Mouse (Mus musculus) forebrain, embryonic 13.5 days (tissue): Measurements from ENCODE around the gene Stk31. TPM values are rescaled to one million over a fixed set of nuclear protein-coding genes. Genes with fewer than 3 reads are reported as not detected.
A peak's percentile ranks its signal among the peaks of the same experiment; 100 is the strongest.
"Not testable (repeated sequence)": the region's sequence is repeated elsewhere in the genome, so short reads cannot be mapped to it uniquely, and the experiment has no call there.

ENCODE experiments used
- ATAC-seq: fragments of 200-750 bp; cut with Nextera tagmentation; 2 replicates; pipeline ENCODE4 v1.8.0; 2017
- H3K27ac ChIP-seq: fragments of 300-500 bp; sonication (generic); 2 replicates; pipeline ENCODE4 v1.5.1; 2015; ENCODE audit warnings: inconsistent platforms, mild to moderate bottlenecking, moderate library complexity
- H3K27me3 ChIP-seq: fragments of 300-500 bp; sonication (generic); 2 replicates; pipeline ENCODE4 v1.6.1; 2015; ENCODE audit warnings: mild to moderate bottlenecking, inconsistent platforms
- H3K36me3 ChIP-seq: fragments of 300-500 bp; sonication (generic); 2 replicates; pipeline ENCODE4 v1.6.1; 2015; ENCODE audit warnings: mild to moderate bottlenecking, inconsistent platforms; ENCODE audit not compliant: poor library complexity, severe bottlenecking
- H3K4me1 ChIP-seq: fragments of 300-500 bp; sonication (generic); 2 replicates; pipeline ENCODE4 v1.6.1; 2015; ENCODE audit warnings: inconsistent platforms
- H3K4me2 ChIP-seq: fragments of 300-500 bp; sonication (generic); 2 replicates; pipeline ENCODE4 v1.6.1; 2015; ENCODE audit warnings: inconsistent platforms, mild to moderate bottlenecking, moderate library complexity
- H3K4me3 ChIP-seq: fragments of 300-500 bp; sonication (generic); 2 replicates; pipeline ENCODE4 v1.5.1; 2015; ENCODE audit warnings: mild to moderate bottlenecking, inconsistent platforms
- H3K9ac ChIP-seq: fragments of 300-500 bp; sonication (generic); 2 replicates; pipeline ENCODE4 v1.6.1; 2015; ENCODE audit warnings: mild to moderate bottlenecking, inconsistent platforms
- H3K9me3 ChIP-seq: fragments of 300-500 bp; sonication (generic); replicated peaks from 2 replicates; pipeline ENCODE4 v1.6.1; 2016; ENCODE audit warnings: inconsistent platforms
- WGBS: fragments of 180-500 bp; shearing (Covaris S2); methylation state at CpG from one replicate; pipeline ENCODE4 v1.1.7; 2015; 5-methylcytosine and 5-hydroxymethylcytosine counted together
- polyA plus RNA-seq: library from polyadenylated mRNA; unstranded; fragments of >200 nt; fragmentation: Nextera tagmentation; extraction: Ambion mirVana; gene quantifications from 2 replicates; pipeline ENCODE4 v1.2.1, GENCODE M21; 2015

The Stk31 gene
- polyA plus RNA-seq, 1 experiment from 2014 or later: not detected

- no peak overlapping the region for H3K9ac ChIP-seq
- no peak overlapping the region for H3K4me2 ChIP-seq
- 83% methylated on average over 3 of the region's 3 CpGs for WGBS
- no peaks in the 10 kb centered on the region for H3K4me1 ChIP-seq
- H3K9me3 ChIP-seq: no peaks in the 10 kb centered on the region
- no peak overlapping the region for H3K4me3 ChIP-seq
- no peaks in the 10 kb centered on the region for H3K27me3 ChIP-seq
- H3K36me3 ChIP-seq: no peaks in the 10 kb centered on the region
- no peak overlapping the region for H3K27ac ChIP-seq
- ATAC-seq: no peak
These were observed 15.4 kb downstream of the Stk31 start for GRCm38 (mm10) chr6:49410830-49411229.

GRCm38 (mm10) chr6:49412967-49413366 is 17.6 kb downstream of the Stk31 start:
- H3K9me3 ChIP-seq, H3K9ac ChIP-seq, H3K27me3 ChIP-seq, H3K4me1 ChIP-seq, H3K4me3 ChIP-seq, H3K36me3 ChIP-seq, H3K27ac ChIP-seq, H3K4me2 ChIP-seq, ATAC-seq: not testable (repeated sequence)
- 57% methylated on average over 2 of the region's 2 CpGs for WGBS

- H3K4me3 ChIP-seq: no peak overlapping the region
- no peak overlapping the region for H3K4me2 ChIP-seq
- no peak for ATAC-seq
- no peaks in the 10 kb centered on the region for H3K36me3 ChIP-seq
- no peaks in the 10 kb centered on the region for H3K9me3 ChIP-seq
- no peak overlapping the region for H3K27ac ChIP-seq
- H3K9ac ChIP-seq: no peak overlapping the region
- 84% methylated on average over 1 of the region's 1 CpGs for WGBS
- no peaks in the 10 kb centered on the region for H3K27me3 ChIP-seq
- H3K4me1 ChIP-seq: no peaks in the 10 kb centered on the region
These were observed 20.6 kb downstream of the Stk31 start for GRCm38 (mm10) chr6:49415971-49416370.

GRCm38 (mm10) chr6:49437306-49437705 is 41.9 kb downstream of the Stk31 start:
- Histone ChIP-seq H3K9ac (no peak overlapping the region), H3K4me3 (no peak overlapping the region), H3K36me3 (no peaks in the 10 kb centered on the region), H3K4me1 (no peaks in the 10 kb centered on the region), H3K27ac (no peak overlapping the region), H3K4me2 (no peak overlapping the region), H3K27me3 (no peaks in the 10 kb centered on the region), H3K9me3 (no peaks in the 10 kb centered on the region)
- ATAC-seq: no peak
- 86% methylated on average over 1 of the region's 1 CpGs for WGBS

- Histone ChIP-seq H3K27me3 (no peaks in the 10 kb centered on the region), H3K4me2 (no peak overlapping the region), H3K9me3 (no peaks in the 10 kb centered on the region), H3K4me3 (no peak overlapping the region), H3K4me1 (no peaks in the 10 kb centered on the region), H3K27ac (no peak overlapping the region), H3K36me3 (no peaks in the 10 kb centered on the region), H3K9ac (no peak overlapping the region)
- 88% methylated on average over 5 of the region's 5 CpGs for WGBS
- ATAC-seq: no peak
These were observed 62.7 kb downstream of the Stk31 start for GRCm38 (mm10) chr6:49458112-49458511.

- 93% methylated on average over 2 of the region's 2 CpGs for WGBS
- Histone ChIP-seq H3K27me3 (no peaks in the 10 kb centered on the region), H3K9ac (no peak overlapping the region), H3K27ac (no peak overlapping the region), H3K36me3 (no peaks in the 10 kb centered on the region), H3K4me1 (no peaks in the 10 kb centered on the region), H3K9me3 (peaks cover 5% of the 10 kb centered on the region; the same call in 1 of the 2 replicates), H3K4me3 (no peak overlapping the region), H3K4me2 (no peak overlapping the region)
- no peak for ATAC-seq
These were observed 87.8 kb downstream of the Stk31 start for GRCm38 (mm10) chr6:49483205-49483604.

GRCm38 (mm10) chr6:49491526-49491925 is 96.1 kb downstream of the Stk31 start:
- no peaks in the 10 kb centered on the region for H3K9me3 ChIP-seq
- 97% methylated on average over 7 of the region's 10 CpGs for WGBS
- no peak overlapping the region for H3K9ac ChIP-seq
- H3K27me3 ChIP-seq: no peaks in the 10 kb centered on the region
- no peak overlapping the region for H3K27ac ChIP-seq
- no peak overlapping the region for H3K4me2 ChIP-seq
- ATAC-seq: no peak
- H3K36me3 ChIP-seq: no peaks in the 10 kb centered on the region
- no peak overlapping the region for H3K4me3 ChIP-seq
- no peaks in the 10 kb centered on the region for H3K4me1 ChIP-seq

- no peaks in the 10 kb centered on the region for H3K4me1 ChIP-seq
- peak; percentile 73 for ATAC-seq
- no peak overlapping the region for H3K9ac ChIP-seq
- no peak overlapping the region for H3K27ac ChIP-seq
- WGBS: 7% methylated on average over 6 of the region's 6 CpGs
- no peaks in the 10 kb centered on the region for H3K9me3 ChIP-seq
- H3K36me3 ChIP-seq: no peaks in the 10 kb centered on the region
- no peak overlapping the region for H3K4me2 ChIP-seq
- H3K27me3 ChIP-seq: no peaks in the 10 kb centered on the region; the same call in 1 of the 2 replicates
- H3K4me3 ChIP-seq: no peak overlapping the region
These were observed 123.6 kb downstream of the Stk31 start for GRCm38 (mm10) chr6:49519053-49519452.

Other genes starting within 250 kb of the Stk31 start
- 55.2 and 56.9 TPM in 2 replicates for gene Igf2bp3, start 180.6 kb upstream of the Stk31 start, polyA plus RNA-seq
- 164 and 177 TPM in 2 replicates for gene Tra2a, start 131.6 kb upstream of the Stk31 start, polyA plus RNA-seq
- gene Ccdc126, start 76.3 kb upstream of the Stk31 start, polyA plus RNA-seq: 6.9 and 7.0 TPM in 2 replicates
- gene Fam221a, start 27.9 kb upstream of the Stk31 start, polyA plus RNA-seq: 4.2 and 7.0 TPM in 2 replicates